Mouse (Mus musculus) brain, embryonic 14.5 days (tissue): Measurements from ENCODE around the gene Hdgfl2.

Experiments
- CTCF ChIP-seq: fragments of 200-500 bp; IDR thresholded peaks from 2 replicates; pipeline ENCODE4 v1.5.1; 2012; ENCODE audit warnings: inconsistent platforms, mild to moderate bottlenecking, moderate library complexity, borderline replicate concordance; ENCODE audit not compliant: insufficient read depth, insufficient read length; ENCODE audit errors: extremely low read depth
- POLR2A ChIP-seq: fragments of 200-500 bp; IDR thresholded peaks from 2 replicates; pipeline ENCODE4 v1.6.1; 2012; ENCODE audit warnings: mild to moderate bottlenecking, inconsistent platforms, borderline replicate concordance; ENCODE audit not compliant: poor library complexity, insufficient read depth, insufficient read length, severe bottlenecking; ENCODE audit errors: extremely low read depth

DNA sequence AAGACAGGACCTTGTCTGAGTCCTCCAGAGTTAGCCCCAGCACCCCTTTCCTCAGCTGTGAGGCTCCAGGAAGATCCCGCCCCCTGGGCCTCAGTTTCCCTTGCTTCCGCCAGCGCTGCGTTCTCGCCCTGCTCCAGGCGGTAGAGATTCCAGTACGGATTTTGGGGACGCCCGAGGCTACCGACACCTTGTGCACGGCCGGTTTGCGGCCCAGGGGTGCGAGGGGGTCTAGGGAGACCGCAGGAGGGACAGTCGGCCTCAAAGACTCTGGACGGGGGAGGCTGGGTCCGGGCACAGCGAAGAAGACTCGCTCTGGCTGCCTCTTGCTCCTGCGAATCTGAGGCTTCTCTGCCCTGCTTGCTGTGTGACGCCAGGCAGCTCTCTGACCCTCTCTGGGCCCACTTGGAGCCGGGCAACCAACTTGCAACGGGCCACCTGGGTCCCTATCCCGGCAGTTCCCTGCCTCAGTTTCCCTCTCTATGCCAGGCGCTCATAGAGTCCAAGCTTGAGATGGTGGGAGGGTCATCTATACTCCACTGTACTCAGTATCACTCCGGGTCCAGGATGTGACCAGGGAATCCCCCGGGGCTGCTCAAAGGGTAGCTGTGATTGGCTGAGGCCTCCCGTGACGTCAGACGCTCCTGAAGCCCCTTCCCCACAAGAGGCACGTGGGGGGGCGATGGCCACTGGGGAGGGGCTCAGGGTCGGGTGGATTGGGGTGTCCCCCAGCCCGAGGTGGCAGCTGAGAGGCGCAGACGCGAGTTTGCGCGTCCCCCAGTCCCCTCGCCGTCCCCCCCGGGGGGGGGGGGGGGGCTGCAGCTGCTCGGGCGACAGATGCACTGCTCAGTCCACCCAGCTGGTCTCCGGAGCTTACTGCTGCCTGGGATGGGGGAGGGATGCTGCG is 62.5 kb downstream of the Hdgfl2 start:
- no peak for TF ChIP-seq CTCF
- no peak for TF ChIP-seq POLR2A
